Mouse (Mus musculus) small intestine, adult 2 months (tissue): Measurements from ENCODE around the gene Tbx1.

Experiments used
- CTCF ChIP-seq: fragments of 200-500 bp; IDR thresholded peaks from 2 replicates; pipeline ENCODE4 v1.5.1; 2012; ENCODE audit warnings: low read depth, mild to moderate bottlenecking, control low read depth, inconsistent platforms, low read length, moderate library complexity, mixed read lengths; ENCODE audit not compliant: insufficient replicate concordance, insufficient read length; ENCODE audit errors: extremely low read depth
- POLR2A ChIP-seq: fragments of 200-500 bp; IDR thresholded peaks from 2 replicates; pipeline ENCODE4 v1.6.1; 2012; ENCODE audit warnings: low read depth, mild to moderate bottlenecking, control low read depth, inconsistent platforms, low read length, moderate library complexity

- TF ChIP-seq CTCF (no peak), POLR2A (no peak)
These were observed 45.9 kb upstream of the Tbx1 start for GRCm38 (mm10) chr16:18636401-18636800.
